Mouse (Mus musculus) small intestine, adult 2 months (tissue): Measurements from ENCODE around the gene Hspb11.

Source experiments
- CTCF ChIP-seq: fragments of 200-500 bp; IDR thresholded peaks from 2 replicates; pipeline ENCODE4 v1.5.1; 2012; ENCODE audit warnings: low read depth, mild to moderate bottlenecking, control low read depth, inconsistent platforms, low read length, moderate library complexity, mixed read lengths; ENCODE audit not compliant: insufficient replicate concordance, insufficient read length; ENCODE audit errors: extremely low read depth
- POLR2A ChIP-seq: fragments of 200-500 bp; IDR thresholded peaks from 2 replicates; pipeline ENCODE4 v1.6.1; 2012; ENCODE audit warnings: low read depth, mild to moderate bottlenecking, control low read depth, inconsistent platforms, low read length, moderate library complexity

DNA sequence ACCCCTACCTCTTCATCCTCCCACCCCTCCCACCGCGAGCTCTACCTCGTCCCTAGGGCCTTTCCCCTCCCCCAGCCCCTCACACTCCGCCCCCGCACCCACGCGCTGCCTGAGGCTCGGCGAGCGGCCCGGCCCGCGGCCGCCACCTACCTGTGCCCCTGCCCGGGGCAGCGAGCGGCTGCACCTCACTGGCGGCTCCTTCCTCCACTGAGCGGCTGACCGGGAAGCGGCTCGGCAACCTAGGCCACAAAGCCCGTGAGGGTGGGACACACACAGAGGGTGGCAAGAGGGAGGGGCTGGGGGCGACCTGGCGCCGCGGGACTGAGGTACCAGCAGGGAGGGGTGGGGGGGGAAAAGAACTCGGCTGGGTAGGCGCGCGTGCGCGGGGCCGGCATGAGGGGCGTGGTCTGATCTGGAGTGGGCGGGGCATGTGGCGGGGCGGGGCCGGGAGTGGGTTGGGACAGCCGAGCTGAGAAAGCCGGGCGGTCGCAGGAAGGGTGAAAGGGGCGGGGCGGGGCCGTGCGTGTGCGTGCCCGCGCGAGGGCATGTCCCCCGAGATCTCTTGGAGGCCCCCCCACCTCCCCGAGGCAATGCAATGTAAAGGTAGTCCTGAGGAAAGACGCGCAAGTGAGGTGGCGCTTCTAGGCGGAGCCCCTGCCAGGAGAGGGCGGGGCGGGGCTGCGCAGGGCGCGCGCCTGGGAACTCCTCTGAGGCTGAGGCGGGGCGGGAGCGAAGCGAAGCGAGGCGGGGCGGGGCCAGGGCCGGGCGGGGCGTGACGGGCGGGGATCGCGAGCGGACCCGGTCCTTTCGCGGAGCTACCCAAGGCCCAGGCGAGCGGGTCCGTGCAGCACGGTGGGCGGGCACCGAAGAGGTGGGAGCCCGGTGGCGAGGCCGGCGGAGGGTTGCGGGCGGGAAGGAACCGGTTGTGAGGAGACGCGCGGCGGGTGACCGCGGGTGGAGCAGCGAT, at the start of gene Hspb11, which contains the start of gene Lrrc42:
- peak; percentile 38 for TF ChIP-seq POLR2A
- peak; percentile 43; the same call in 1 of the 2 replicates for TF ChIP-seq CTCF
